ENCODE assay signal across 24 mouse cellular contexts in the genomic region with DNA sequence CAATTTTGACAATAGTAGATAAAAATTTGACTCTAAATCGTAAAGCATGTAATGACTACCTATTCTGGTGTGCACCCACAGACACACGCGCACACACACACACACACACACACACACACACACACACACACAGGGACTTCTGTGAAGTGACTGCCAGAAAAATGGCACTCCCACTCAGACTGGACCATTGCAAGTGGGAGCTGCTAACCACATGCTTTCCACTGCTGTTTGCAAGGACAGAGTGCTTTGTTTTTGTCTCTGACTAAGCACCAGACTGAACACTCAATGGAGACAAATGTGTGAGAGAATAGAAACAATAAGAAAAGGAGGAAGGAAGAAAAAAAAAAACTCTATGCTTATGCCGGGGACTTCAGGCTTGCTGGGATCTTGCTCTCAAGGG. TPM values are rescaled to one million over a fixed set of nuclear protein-coding genes. Genes with fewer than 3 reads are reported as not detected.
DNase-seq lines count a peak whose midpoint lies in the region; ATAC-seq and TF ChIP-seq lines count a peak whose summit lies in the region.
"Had no signal": no experiment of that assay in that cellular context is flagged by ENCODE, and none has a peak within 500 bp of the region (broad histone marks: within the 10 kb centered on the region; RNA-seq: fewer than 3 reads in every experiment).

No protein-coding gene starts in this region.

- peak overlapping the region; percentile 62 for H3K27ac ChIP-seq in kidney, postnatal 0 days
- H3K27ac ChIP-seq: heart, embryonic 10.5 days; hindbrain, embryonic 15.5 days; limb, embryonic 15.5 days; macrophage; midbrain, embryonic 12.5 days; stomach, embryonic 15.5 days had no signal

- H3K27me3 ChIP-seq in kidney, postnatal 0 days (ENCODE audit: insufficient read depth, low read length), result no peaks in the 10 kb centered on the region
- H3K27me3 ChIP-seq: hindbrain, embryonic 15.5 days; limb, embryonic 15.5 days; midbrain, embryonic 12.5 days; stomach, embryonic 15.5 days had no signal

- ATAC-seq in kidney, postnatal 0 days (replicated peaks; ENCODE audit: low FRiP score, low read depth), result no peak
- ATAC-seq: activated CD4-positive, CD25-positive, alpha-beta regulatory T cell, adult 4 months; forebrain, embryonic 14.5 days; intestine, postnatal 0 days had no signal

- 67% methylated on average over 4 of the region's 4 CpGs for WGBS in kidney, postnatal 0 days

- no peak overlapping the region for H3K4me2 ChIP-seq in kidney, postnatal 0 days (ENCODE audit: low read length)
- H3K4me2 ChIP-seq: hindbrain, embryonic 15.5 days; limb, embryonic 15.5 days; midbrain, embryonic 12.5 days; stomach, embryonic 15.5 days had no signal

- H3K4me3 ChIP-seq in kidney, postnatal 0 days (replicated peaks; ENCODE audit: low read depth, low read length), result no peak overlapping the region
- H3K4me3 ChIP-seq: heart, embryonic 10.5 days; hindbrain, embryonic 15.5 days; limb, embryonic 15.5 days; midbrain, embryonic 12.5 days; myocyte; stomach, embryonic 15.5 days had no signal

- peak; percentile 26 for DNase-seq in adrenal gland, postnatal 14 days
- DNase-seq in adrenal gland, adult 18-20 months (ENCODE audit: low spot score in 2 of 2), result no peak
- no peak for DNase-seq in kidney, postnatal 0 days (ENCODE audit: low spot score)
- no peak for DNase-seq in kidney, adult 18-20 months
- peak; percentile 48 for DNase-seq in right cerebral cortex, adult 18-20 months
- DNase-seq in right cerebral cortex, postnatal 10 days (ENCODE audit: low spot score in 2 of 2), result no peak
- DNase-seq in urinary bladder, postnatal 36 days (ENCODE audit: low spot score in 2 of 2), result no peak
- no peak for DNase-seq in cerebellum, adult 9-11 months
- DNase-seq: cerebellum, adult 8-10 months; gastrocnemius, postnatal 14 days; layer of hippocampus, postnatal 36 days; lung, adult 2 months; thymus, postnatal 25 days had no signal

- no peaks in the 10 kb centered on the region for H3K36me3 ChIP-seq in kidney, postnatal 0 days (ENCODE audit: insufficient read depth, low read length)
- H3K36me3 ChIP-seq: heart, embryonic 10.5 days; hindbrain, embryonic 15.5 days; limb, embryonic 15.5 days; midbrain, embryonic 12.5 days; stomach, embryonic 15.5 days had no signal

- TF ChIP-seq CTCF in kidney, postnatal 0 days (IDR thresholded peaks at IDR 0.05; ENCODE audit: low read depth), result no peak

- H3K4me1 ChIP-seq in kidney, postnatal 0 days (replicated peaks; ENCODE audit: insufficient read depth, low read length), result no peaks in the 10 kb centered on the region
- H3K4me1 ChIP-seq: hindbrain, embryonic 15.5 days; limb, embryonic 15.5 days; midbrain, embryonic 12.5 days; stomach, embryonic 15.5 days had no signal

- no peak overlapping the region for H3K9ac ChIP-seq in kidney, postnatal 0 days (ENCODE audit: low read depth, low read length)
- H3K9ac ChIP-seq: hindbrain, embryonic 15.5 days; limb, embryonic 15.5 days; midbrain, embryonic 12.5 days; stomach, embryonic 15.5 days had no signal

- no peaks in the 10 kb centered on the region for H3K9me3 ChIP-seq in kidney, postnatal 0 days (replicated peaks; ENCODE audit: low read length)
- H3K9me3 ChIP-seq: heart, embryonic 10.5 days; hindbrain, embryonic 15.5 days; limb, embryonic 15.5 days; midbrain, embryonic 12.5 days; stomach, embryonic 15.5 days had no signal

RNA-seq across cellular contexts. Expression of a gene that starts 11.6 kb away (rescaled TPM):
- 101 and 125 TPM in 2 replicates for total RNA-seq in adrenal gland, postnatal 14 days (2021)
- total RNA-seq in adrenal gland, adult 18-20 months (2021), result 100 to 1,000 TPM in 1 of 2 experiments, 10 to 100 TPM in 1; 78.4 to 212 TPM
- polyA plus RNA-seq in kidney, postnatal 0 days (2015; fragmentation: Nextera tagmentation; extraction: Ambion mirVana), result 119 and 141 TPM in 2 replicates
- total RNA-seq: neutrophil, adult 5-6 weeks had no signal
- polyA plus RNA-seq: macrophage had no signal

Comparison
In these comparisons a context has a peak if more than half of its experiments do, and no peak if none do; other contexts are left out.
1. DNase-seq: peak in adrenal gland, postnatal 14 days (single experiment) and right cerebral cortex, adult 18-20 months (single experiment); none in adrenal gland, adult 18-20 months (0 of 2), kidney, postnatal 0 days (single experiment), kidney, adult 18-20 months (single experiment), right cerebral cortex, postnatal 10 days (0 of 2), urinary bladder, postnatal 36 days (0 of 2) and cerebellum, adult 9-11 months (single experiment).